Mouse (Mus musculus) neural tube, embryonic 11.5 days (tissue): ENCODE measurements around the gene Prr5l. TPM values are rescaled to one million over a fixed set of nuclear protein-coding genes. Genes with fewer than 3 reads are reported as not detected.

Experiments used
- ATAC-seq: fragments of 200-750 bp; cut with Nextera tagmentation; 2 replicates; pipeline ENCODE4 v1.8.0; 2017; ENCODE audit warnings: moderate number of reproducible peaks, mild to moderate bottlenecking, moderate TSS enrichment, moderate library complexity; ENCODE audit not compliant: insufficient read depth, low FRiP score, low TSS enrichment
- DNase-seq: peaks from one replicate; pipeline ENCODE4 v3.0.0-alpha.2; 2015; ENCODE audit warnings: low spot score
- H3K27ac ChIP-seq: fragments of 300-500 bp; sonication (generic); 2 replicates; pipeline ENCODE4 v1.5.1; 2014; ENCODE audit warnings: low read depth, mild to moderate bottlenecking, low read length
- H3K27me3 ChIP-seq: fragments of 300-500 bp; sonication (generic); 2 replicates; pipeline ENCODE4 v1.6.1; 2014; ENCODE audit warnings: mild to moderate bottlenecking, low read length, mixed read lengths; ENCODE audit not compliant: control insufficient read depth, insufficient read depth
- H3K36me3 ChIP-seq: fragments of 300-500 bp; sonication (generic); 2 replicates; pipeline ENCODE4 v1.6.1; 2014; ENCODE audit warnings: mild to moderate bottlenecking, low read length, moderate library complexity, mixed read lengths; ENCODE audit not compliant: control insufficient read depth, insufficient read depth
- H3K4me1 ChIP-seq: fragments of 300-500 bp; sonication (generic); 2 replicates; pipeline ENCODE4 v1.6.1; 2014; ENCODE audit warnings: low read length, mixed read lengths; ENCODE audit not compliant: control insufficient read depth, insufficient read depth
- H3K4me2 ChIP-seq: fragments of 300-500 bp; sonication (generic); 2 replicates; pipeline ENCODE4 v1.6.1; 2014; ENCODE audit warnings: low read depth, mild to moderate bottlenecking, moderate library complexity
- H3K4me3 ChIP-seq: fragments of 300-500 bp; sonication (generic); 2 replicates; pipeline ENCODE4 v1.5.1; 2014; ENCODE audit warnings: low read depth, low read length
- H3K9ac ChIP-seq: fragments of 300-500 bp; sonication (generic); 2 replicates; pipeline ENCODE4 v1.6.1; 2014; ENCODE audit warnings: mild to moderate bottlenecking, low read length
- H3K9me3 ChIP-seq: fragments of 300-500 bp; sonication (generic); 2 replicates; pipeline ENCODE4 v1.6.1; 2016; ENCODE audit warnings: low read length; ENCODE audit not compliant: control insufficient read depth
- WGBS: fragments of 180-500 bp; shearing (Covaris S2); extraction: QIAGEN DNeasy Blood & Tissue Kit; methylation state at CpG from one replicate; pipeline ENCODE4 v1.1.7; 2014; 5-methylcytosine and 5-hydroxymethylcytosine counted together
- polyA plus RNA-seq: library from polyadenylated mRNA; unstranded; fragments of >200 nt; fragmentation: Nextera tagmentation; extraction: Ambion mirVana; gene quantifications from 2 replicates; pipeline ENCODE4 v1.2.1, GENCODE M21; 2014

Gene Prr5l
- polyA plus RNA-seq, 1 experiment from 2014 or later = 11.5 TPM

DNA sequence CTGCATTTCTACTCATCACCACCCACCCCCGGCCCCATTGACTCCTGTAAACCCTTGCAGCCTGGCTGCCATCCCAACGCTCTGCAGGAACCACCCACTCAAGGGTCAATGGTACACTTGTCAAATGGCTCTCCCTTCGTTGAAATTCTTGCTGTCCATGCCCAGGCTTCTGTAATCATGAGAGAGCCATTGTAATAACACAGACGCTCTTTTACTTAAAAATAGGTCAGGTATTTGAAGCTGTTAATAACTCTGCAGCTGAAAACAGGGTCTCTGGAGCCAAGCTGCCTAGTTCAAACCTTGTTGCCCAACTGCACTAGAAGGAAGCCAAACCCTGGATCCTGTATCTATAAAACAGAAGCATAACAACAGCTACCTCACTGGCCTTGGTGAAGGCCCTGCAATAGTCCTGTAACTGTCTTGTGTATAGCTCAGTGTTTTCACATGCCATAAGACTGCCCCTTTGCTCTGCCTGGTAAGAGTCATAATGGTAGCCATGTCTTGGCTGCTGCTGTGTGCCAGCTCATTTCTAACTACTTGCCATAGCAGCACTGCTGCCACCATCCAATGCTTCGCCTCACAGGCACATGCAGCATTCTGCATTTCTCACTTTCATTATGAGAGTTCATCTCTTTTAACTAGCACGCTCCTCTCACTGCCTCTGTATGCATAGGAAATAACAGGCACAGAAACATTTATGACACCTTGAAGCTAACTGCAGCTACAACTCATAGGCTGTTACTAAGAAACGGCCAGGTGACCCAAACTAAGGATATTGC lies 63.7 kb downstream of the Prr5l start:
- 82% methylated on average over 7 of the region's 7 CpGs for WGBS
- ATAC-seq (no peak), DNase-seq (no peak)
- Histone ChIP-seq H3K27me3 (no peaks in the 10 kb centered on the region), H3K36me3 (no peaks in the 10 kb centered on the region), H3K9ac (no peak overlapping the region), H3K4me3 (no peak overlapping the region), H3K27ac (no peak overlapping the region), H3K4me2 (no peak overlapping the region), H3K9me3 (no peaks in the 10 kb centered on the region), H3K4me1 (no peaks in the 10 kb centered on the region)

DNA sequence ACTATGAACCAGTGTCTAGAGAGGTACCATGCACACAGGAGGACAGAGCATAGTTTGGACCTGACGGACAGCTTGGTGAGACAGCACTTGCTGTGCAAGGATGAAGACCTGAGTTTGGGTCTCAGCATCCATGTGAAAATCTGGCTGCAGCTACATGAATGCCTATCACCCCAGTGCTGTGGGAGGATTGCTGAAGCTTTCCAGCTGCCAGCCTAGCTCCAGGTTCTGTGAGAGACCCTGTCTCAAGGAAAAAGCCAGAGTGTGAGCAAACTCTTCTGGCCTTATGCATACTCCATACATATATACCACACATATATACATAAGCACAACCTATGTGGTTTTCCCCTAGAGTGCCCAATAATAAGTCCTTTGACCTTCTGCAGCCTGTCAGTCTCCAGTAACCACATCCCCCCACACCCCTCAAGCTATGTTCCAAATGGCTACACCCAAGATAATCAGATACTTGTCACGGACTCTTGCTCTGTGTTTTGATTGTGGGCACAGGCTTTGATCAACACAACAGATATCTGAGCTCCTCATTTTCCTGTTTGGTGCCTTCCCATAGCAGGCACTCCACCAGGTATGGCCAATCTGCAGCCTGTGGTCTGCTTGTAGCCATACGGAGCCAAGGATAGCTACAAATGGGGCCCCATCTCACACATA lies 66.0 kb downstream of the Prr5l start:
- DNase-seq (no peak), ATAC-seq (no peak)
- no peak overlapping the region for H3K4me2 ChIP-seq
- WGBS = 91% methylated on average over 3 of the region's 3 CpGs
- H3K9ac ChIP-seq = no peak overlapping the region
- no peaks in the 10 kb centered on the region for H3K4me1 ChIP-seq
- H3K36me3 ChIP-seq = no peaks in the 10 kb centered on the region
- no peaks in the 10 kb centered on the region for H3K9me3 ChIP-seq
- H3K4me3 ChIP-seq = no peak overlapping the region
- no peaks in the 10 kb centered on the region for H3K27me3 ChIP-seq
- H3K27ac ChIP-seq = no peak overlapping the region

GRCm38 (mm10) chr2:101815250-101815934 lies 67.4 kb downstream of the Prr5l start:
- no peak overlapping the region for H3K27ac ChIP-seq
- ATAC-seq (no peak), DNase-seq (peak; percentile 57)
- no peak overlapping the region for H3K4me3 ChIP-seq
- H3K9me3 ChIP-seq = no peaks in the 10 kb centered on the region
- no peak overlapping the region for H3K9ac ChIP-seq
- H3K36me3 ChIP-seq = no peaks in the 10 kb centered on the region
- no peaks in the 10 kb centered on the region for H3K27me3 ChIP-seq
- no peaks in the 10 kb centered on the region for H3K4me1 ChIP-seq
- WGBS = 38% methylated on average over 5 of the region's 5 CpGs
- no peak overlapping the region for H3K4me2 ChIP-seq

GRCm38 (mm10) chr2:101814272-101814625 lies 68.6 kb downstream of the Prr5l start:
- DNase-seq (no peak), ATAC-seq (no peak)
- Histone ChIP-seq H3K9ac (no peak overlapping the region), H3K36me3 (no peaks in the 10 kb centered on the region), H3K4me1 (no peaks in the 10 kb centered on the region), H3K4me3 (no peak overlapping the region), H3K9me3 (no peaks in the 10 kb centered on the region), H3K27ac (no peak overlapping the region), H3K4me2 (no peak overlapping the region), H3K27me3 (no peaks in the 10 kb centered on the region)
- WGBS = 77% methylated on average over 5 of the region's 5 CpGs

GRCm38 (mm10) chr2:101813581-101814271 lies 69.1 kb downstream of the Prr5l start:
- H3K4me2 ChIP-seq = no peak overlapping the region
- no peaks in the 10 kb centered on the region for H3K36me3 ChIP-seq
- H3K9me3 ChIP-seq = no peaks in the 10 kb centered on the region
- WGBS = 68% methylated on average over 6 of the region's 6 CpGs
- H3K4me3 ChIP-seq = no peak overlapping the region
- no peak overlapping the region for H3K9ac ChIP-seq
- ATAC-seq (no peak), DNase-seq (no peak)
- H3K27ac ChIP-seq = no peak overlapping the region
- H3K4me1 ChIP-seq = no peaks in the 10 kb centered on the region
- no peaks in the 10 kb centered on the region for H3K27me3 ChIP-seq

DNA sequence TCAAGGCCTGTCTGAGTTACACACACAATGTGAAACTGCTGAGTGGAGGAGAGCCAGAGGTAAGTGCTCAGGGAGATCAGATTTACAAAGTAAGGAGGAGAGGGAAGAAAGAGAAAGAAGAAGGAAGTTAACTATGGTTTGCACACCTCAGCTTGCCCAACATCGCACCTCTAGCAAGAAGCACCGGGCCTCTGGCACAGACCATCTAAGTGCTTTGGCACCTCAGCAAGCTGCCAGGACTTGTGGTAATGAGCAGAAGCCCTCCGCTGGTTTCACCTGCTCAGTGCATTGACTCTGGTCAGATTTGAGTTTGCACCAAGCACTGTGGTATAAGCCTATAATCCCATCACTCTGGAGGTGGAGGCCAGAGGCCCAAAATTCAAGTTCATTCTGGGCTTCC lies 70.9 kb downstream of the Prr5l start:
- Histone ChIP-seq H3K4me2 (no peak overlapping the region), H3K4me3 (no peak overlapping the region), H3K27ac (no peak overlapping the region), H3K4me1 (no peaks in the 10 kb centered on the region), H3K36me3 (no peaks in the 10 kb centered on the region), H3K9me3 (no peaks in the 10 kb centered on the region), H3K9ac (no peak overlapping the region), H3K27me3 (no peaks in the 10 kb centered on the region)
- DNase-seq (no peak), ATAC-seq (no peak)
- WGBS = 87% methylated on average over 3 of the region's 3 CpGs

GRCm38 (mm10) chr2:101810774-101811173 lies 72.1 kb downstream of the Prr5l start:
- H3K27me3 ChIP-seq = no peaks in the 10 kb centered on the region
- H3K4me1 ChIP-seq = no peaks in the 10 kb centered on the region
- H3K36me3 ChIP-seq = no peaks in the 10 kb centered on the region
- no peak overlapping the region for H3K4me3 ChIP-seq
- no peaks in the 10 kb centered on the region for H3K9me3 ChIP-seq
- 60% methylated on average over 8 of the region's 8 CpGs for WGBS
- H3K27ac ChIP-seq = no peak overlapping the region
- ATAC-seq = no peak
- no peak overlapping the region for H3K4me2 ChIP-seq
- DNase-seq = no peak
- H3K9ac ChIP-seq = no peak overlapping the region

DNA sequence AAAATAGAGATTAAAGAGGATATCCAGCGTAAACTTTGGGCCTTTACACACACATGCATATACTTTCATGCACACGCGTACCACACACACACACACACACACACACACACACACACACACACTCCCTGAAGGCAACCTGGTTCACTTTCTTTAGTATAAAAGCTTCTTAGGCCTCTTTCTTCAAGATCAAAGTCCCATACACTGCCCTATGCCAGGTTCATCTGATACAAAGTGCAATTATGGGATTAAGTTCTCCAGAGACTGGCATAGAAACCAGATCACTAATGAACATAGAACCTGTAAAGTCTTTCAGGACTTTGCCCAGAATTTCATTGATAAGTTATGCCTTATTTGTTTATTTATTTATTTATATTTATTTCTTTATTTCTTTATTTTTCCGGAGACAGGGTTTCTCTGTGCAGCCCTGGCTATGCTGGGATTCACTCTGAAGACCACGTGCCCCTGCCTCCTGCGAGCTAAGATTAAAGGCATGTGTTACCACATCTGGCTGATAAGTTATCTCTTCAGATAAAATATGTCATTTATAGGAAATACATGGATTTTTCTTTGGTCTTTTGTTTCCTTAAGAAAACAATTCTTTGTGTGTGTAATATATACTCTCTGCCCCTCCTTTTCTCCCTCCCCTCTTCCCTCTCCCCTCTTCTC lies 73.1 kb downstream of the Prr5l start:
- Histone ChIP-seq H3K4me1 (no peaks in the 10 kb centered on the region), H3K9ac (no peak overlapping the region), H3K36me3 (no peaks in the 10 kb centered on the region), H3K4me2 (no peak overlapping the region), H3K9me3 (no peaks in the 10 kb centered on the region), H3K27me3 (no peaks in the 10 kb centered on the region), H3K27ac (no peak overlapping the region), H3K4me3 (no peak overlapping the region)
- WGBS = 90% methylated on average over 6 of the region's 6 CpGs
- no peak for ATAC-seq
- DNase-seq = no peak
